13 mouse cellular contexts compared by ENCODE assay signal in genomic region chr13:39376677-39377076, GRCm38 (mm10).
"Had no signal": no experiment of that assay in that cellular context is flagged by ENCODE, and none has a peak within 500 bp of the region (broad histone marks: within the 10 kb centered on the region; RNA-seq: fewer than 3 reads in every experiment).

No protein-coding gene starts in this region.

- H3K36me3 ChIP-seq: intestine, embryonic 15.5 days; limb, embryonic 15.5 days; liver, embryonic 12.5 days; midbrain, embryonic 15.5 days; neural tube, embryonic 12.5 days had no signal

- H3K4me1 ChIP-seq: intestine, embryonic 15.5 days; liver, embryonic 12.5 days; midbrain, embryonic 15.5 days; neural tube, embryonic 12.5 days had no signal

- H3K4me3 ChIP-seq: intestine, embryonic 15.5 days; limb, embryonic 15.5 days; liver, embryonic 12.5 days; midbrain, embryonic 15.5 days; neural tube, embryonic 12.5 days had no signal

- H3K9me3 ChIP-seq: intestine, embryonic 15.5 days; limb, embryonic 15.5 days; liver, embryonic 12.5 days; midbrain, embryonic 15.5 days; neural tube, embryonic 12.5 days had no signal

- H3K27ac ChIP-seq: intestine, embryonic 15.5 days; limb, embryonic 15.5 days; liver, embryonic 12.5 days; midbrain, embryonic 15.5 days; neural tube, embryonic 12.5 days had no signal

- ATAC-seq: intestine, embryonic 15.5 days; liver, embryonic 12.5 days; midbrain, embryonic 15.5 days had no signal

- H3K9ac ChIP-seq: intestine, embryonic 15.5 days; limb, embryonic 15.5 days; liver, embryonic 12.5 days; midbrain, embryonic 15.5 days; neural tube, embryonic 12.5 days had no signal

- DNase-seq: kidney, adult 8-10 months; kidney, postnatal 14 days; lung, postnatal 14 days; right cerebral cortex, postnatal 4 days; spleen, adult 18-20 months; thymus, adult 18-20 months; thymus, postnatal 25 days had no signal

- H3K4me2 ChIP-seq: intestine, embryonic 15.5 days; limb, embryonic 15.5 days; liver, embryonic 12.5 days; midbrain, embryonic 11.5 days; midbrain, embryonic 15.5 days; neural tube, embryonic 12.5 days had no signal

- H3K27me3 ChIP-seq: intestine, embryonic 15.5 days; limb, embryonic 15.5 days; liver, embryonic 12.5 days; midbrain, embryonic 15.5 days; neural tube, embryonic 12.5 days had no signal
